Mouse (Mus musculus) 416B (cell line): ENCODE results near the gene Hspb2.

Experiments used
- DNase-seq: peaks from one replicate; pipeline ENCODE4 v3.0.0; 2011; ENCODE audit warnings: low read depth

Gene Hspb2

GRCm38 (mm10) chr9:50711337-50711736 is 40.8 kb downstream of the Hspb2 start:
- peak; percentile 52 for DNase-seq

- DNase-seq = peak; percentile 51
Measured at GRCm38 (mm10) chr9:50709108-50709507, 43.0 kb downstream of the Hspb2 start.

- no peak for DNase-seq
Measured at GRCm38 (mm10) chr9:50704907-50705306, 47.2 kb downstream of the Hspb2 start.
